Mouse (Mus musculus) ES-E14 (cell line): ENCODE results near the gene Anks1b.

Experiments
- CHD2 ChIP-seq: IDR thresholded peaks from 2 replicates; pipeline ENCODE4 v1.6.1; 2014; ENCODE audit warnings: mild to moderate bottlenecking, low read depth, low read length, inconsistent platforms
- ZNF384 ChIP-seq: IDR thresholded peaks from 2 replicates; pipeline ENCODE4 v1.6.1; 2012; ENCODE audit warnings: low read depth, low read length, inconsistent platforms

DNA sequence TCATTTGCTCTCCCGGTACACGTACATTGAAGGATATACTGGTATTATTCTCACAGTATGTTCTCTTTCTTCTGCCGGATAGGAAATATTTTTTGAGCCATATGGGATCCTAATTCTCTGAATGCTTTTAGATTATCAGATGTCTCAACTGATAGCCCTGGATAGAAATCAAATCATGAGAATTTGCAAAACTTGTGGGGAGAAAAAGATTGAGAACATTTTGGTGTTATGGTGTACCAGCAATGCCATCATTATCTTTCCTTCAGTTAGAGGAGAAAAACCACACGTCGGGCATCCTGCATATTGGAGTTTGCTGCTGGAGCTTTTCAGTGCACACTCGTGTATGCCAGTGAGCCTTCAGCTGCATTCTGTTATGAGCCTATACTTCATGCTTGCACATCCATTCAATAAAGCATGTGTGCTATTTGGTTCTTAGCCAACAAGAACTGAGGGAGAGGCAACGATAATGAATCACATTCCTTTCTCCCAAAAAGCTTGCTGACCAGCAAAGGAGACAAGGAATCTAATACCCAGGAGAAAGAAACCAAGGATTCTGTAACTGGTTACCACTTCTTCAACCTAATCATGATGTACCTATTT is 756.9 kb downstream of the Anks1b start:
- TF ChIP-seq CHD2 (no peak), ZNF384 (no peak)
